Mouse (Mus musculus) mesoderm, embryonic 11.5 days (tissue): ENCODE measurements around the gene Txlnb.
A peak's percentile ranks its signal among the peaks of the same experiment; 100 is the strongest.
"Not testable (repeated sequence)": the region's sequence is repeated elsewhere in the genome, so short reads cannot be mapped to it uniquely, and the experiment has no call there.

Experiments used
- DNase-seq: peaks from one replicate; pipeline ENCODE4 v3.0.0-alpha.2; 2012; ENCODE audit warnings: low read depth, low spot score

Gene Txlnb

GRCm38 (mm10) chr10:17820422-17820821, 24.4 kb downstream of the Txlnb start:
- not testable (repeated sequence) for DNase-seq

DNA sequence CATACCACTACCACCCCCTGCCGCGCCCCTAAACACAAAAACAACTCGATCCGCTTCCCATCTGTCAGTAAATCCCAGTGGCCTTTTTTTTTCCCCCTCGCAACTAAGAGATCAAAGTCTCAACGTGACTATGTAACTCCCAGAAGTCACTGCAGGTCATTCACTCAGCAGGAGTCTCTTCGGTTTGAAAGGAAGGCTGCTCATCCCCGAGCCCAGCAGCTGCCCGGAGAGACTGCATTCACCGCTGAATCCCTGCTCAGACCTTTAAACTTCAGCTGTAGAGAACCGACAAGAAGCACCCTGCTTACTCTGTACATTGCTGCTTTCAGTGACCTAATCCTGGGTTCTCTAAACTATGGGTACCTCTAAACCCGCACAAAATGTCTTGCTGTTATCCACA, 31.4 kb downstream of the Txlnb start:
- DNase-seq: peak; percentile 60

DNA sequence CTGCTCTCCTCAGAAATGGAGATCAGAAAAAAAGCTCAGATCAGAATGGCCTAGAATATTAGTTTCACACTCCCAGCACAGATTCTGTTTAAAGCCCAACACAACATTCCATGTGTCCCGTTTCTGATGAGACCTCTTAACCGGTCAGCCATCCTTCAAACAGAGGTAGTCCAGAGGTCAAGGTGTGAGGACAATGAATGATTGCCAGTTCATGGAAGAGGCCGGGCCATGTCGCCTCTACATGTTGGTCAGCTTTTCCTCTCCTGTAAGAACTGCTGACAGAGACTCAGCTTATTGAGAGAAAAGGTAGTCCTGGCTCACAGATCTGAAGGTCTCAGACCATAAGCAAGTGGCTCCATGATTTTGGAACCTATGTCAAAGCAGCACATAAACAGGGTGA, 33.2 kb downstream of the Txlnb start:
- no peak for DNase-seq

DNA sequence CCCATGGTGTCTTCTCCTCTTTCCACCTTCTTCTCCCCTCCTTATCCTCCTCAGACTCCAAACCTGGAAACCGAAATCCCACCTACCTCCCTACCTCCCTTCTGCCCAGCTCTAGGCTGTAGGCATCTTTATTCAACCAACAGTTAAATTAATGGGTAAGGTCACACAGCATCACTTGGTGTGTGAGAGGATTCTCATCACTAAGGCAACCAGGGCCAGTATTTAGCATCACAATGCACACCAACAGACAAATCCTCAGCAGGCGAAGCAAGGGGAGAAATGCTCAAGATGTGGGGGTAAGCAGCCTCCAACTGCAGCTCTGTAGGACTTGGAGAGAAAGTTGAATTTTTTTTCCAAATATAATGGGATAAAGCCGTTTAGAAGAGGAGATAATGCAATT, 35.0 kb downstream of the Txlnb start:
- DNase-seq: peak; percentile 21

DNA sequence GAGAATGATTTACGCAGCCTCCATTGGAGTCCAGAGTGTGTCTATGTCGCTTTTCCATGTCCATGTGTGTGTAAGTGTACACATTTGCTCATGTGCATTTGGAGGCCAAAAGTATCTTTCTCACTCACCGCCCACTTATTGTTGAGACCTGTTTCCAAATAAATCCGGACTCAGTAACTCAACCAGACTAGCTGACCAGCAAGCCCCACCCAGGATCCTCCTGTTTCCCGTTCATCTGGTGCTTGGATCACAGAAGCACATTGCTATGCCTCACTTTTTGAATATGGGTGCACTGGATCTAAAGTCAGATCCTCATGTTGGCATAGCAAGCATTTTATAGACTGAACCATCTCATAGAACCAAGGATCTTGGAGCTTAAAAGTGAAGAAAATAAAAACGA, 39.0 kb downstream of the Txlnb start:
- DNase-seq: no peak

GRCm38 (mm10) chr10:17836275-17836674, 40.2 kb downstream of the Txlnb start:
- no peak for DNase-seq

DNA sequence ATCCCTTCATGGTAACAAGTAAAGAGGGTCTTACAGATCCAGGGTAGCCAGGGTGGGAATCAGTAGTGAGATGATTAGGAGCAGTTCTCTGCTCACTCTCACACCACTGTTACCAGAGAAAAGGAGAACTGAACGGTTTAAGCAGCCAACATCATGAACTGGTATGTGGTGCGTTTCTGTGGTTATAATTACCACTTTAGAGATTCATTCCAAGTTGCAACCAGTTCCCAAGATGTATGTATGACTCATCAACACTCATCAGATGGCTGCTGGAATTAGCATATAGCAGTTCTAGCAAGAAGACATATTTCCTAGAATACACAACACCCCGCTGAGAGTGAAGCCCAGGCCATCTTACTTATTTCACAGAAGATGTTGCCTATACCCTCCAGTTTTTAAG, 46.0 kb downstream of the Txlnb start:
- DNase-seq: no peak

DNA sequence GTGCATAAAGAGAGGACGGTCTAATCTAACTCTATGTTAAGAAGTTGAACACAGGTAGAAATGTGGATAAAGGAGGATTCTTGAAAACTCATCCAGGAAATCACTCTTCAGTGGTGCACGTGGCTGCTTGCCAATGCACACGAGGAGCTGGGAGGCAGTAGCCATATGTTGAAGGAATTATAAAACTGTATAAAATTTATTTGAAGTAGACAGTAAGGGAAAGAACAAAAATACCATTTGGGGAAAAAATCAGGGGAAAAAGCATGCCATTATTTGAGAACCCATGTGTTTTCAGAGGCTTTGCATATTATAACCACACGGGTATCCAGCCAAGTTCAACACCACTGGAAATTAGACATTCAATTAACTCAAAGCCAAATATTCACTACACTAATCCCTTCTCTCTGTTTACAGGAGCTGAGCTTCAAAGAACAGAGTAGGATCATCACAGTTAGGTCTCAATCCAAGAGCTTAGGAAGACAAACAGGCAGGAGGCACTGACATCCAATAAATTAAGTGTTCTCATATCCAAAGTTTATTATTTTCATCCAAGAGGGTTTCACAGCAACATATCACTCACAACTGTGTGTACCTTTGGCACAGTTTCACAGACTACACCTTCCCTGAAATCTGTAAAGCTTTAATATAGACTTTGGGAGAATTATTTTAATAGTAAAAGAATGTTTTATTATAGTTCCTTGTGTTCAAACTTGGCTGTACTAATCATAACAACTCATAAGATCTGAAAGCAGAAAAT, 48.9 kb downstream of the Txlnb start:
- no peak for DNase-seq

DNA sequence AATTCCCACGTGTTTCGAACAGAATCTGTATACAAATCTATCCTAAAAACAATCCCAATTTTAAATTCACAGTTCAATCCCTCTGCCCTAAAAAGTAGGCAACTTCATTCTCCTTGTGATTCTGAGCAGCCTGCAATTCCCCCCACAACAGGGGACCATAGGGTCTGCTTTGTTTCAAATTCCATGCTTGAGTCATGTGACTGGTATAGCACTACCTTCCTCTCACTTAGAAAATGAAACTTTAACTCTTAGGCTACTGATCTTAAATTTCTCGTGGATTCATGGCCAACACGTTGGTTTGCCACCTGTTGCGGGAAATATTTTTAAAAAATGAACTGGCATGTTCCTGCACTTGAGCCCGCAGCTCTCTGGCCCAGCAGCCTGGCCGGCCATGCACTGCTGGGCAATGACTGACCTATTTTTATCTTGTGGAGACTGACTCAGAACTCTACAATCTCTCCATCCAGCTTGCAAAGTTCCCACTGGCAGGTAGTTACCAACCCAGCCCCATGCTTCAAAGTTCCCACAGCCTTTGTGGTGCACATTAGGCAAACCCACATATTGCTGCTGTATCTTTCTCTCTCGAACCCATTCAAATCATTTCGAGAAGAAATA, 61.7 kb downstream of the Txlnb start:
- DNase-seq: no peak

DNA sequence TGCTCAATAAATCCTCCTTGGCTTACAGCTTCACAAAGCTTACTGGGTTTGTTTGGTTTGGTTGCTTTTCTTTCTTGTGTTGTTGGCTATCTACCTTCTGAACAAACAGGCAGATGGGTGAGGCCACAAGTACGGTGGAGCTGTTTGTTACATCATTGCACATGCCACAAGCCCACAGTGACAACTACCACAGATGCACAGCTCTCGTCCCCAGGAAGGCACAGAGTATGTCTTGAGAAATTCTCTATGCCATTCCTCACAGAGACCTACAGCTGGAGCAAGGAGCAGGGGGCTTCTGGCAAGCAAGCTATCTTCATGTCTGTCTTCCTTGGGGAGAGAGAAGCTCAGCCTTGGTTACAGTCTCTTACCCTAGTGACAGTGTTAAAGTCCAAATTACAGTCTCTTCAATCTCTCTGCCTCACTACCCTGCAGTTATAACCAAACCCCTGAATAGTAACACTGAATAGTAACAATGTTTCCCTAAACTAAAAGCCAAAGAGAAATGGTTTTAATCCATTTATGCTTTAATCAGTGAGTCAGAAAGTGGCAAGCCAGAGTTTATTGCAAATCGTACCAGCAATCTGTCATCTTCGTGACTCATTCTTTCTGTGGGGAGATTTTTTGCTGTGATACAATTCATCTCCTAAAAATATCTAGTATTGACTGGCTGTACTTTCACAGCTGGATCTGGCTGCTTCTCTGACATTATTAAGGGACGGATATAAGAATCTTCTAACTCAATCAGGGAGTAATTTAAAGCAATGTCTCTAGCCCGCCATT, 64.9 kb downstream of the Txlnb start:
- no peak for DNase-seq

DNA sequence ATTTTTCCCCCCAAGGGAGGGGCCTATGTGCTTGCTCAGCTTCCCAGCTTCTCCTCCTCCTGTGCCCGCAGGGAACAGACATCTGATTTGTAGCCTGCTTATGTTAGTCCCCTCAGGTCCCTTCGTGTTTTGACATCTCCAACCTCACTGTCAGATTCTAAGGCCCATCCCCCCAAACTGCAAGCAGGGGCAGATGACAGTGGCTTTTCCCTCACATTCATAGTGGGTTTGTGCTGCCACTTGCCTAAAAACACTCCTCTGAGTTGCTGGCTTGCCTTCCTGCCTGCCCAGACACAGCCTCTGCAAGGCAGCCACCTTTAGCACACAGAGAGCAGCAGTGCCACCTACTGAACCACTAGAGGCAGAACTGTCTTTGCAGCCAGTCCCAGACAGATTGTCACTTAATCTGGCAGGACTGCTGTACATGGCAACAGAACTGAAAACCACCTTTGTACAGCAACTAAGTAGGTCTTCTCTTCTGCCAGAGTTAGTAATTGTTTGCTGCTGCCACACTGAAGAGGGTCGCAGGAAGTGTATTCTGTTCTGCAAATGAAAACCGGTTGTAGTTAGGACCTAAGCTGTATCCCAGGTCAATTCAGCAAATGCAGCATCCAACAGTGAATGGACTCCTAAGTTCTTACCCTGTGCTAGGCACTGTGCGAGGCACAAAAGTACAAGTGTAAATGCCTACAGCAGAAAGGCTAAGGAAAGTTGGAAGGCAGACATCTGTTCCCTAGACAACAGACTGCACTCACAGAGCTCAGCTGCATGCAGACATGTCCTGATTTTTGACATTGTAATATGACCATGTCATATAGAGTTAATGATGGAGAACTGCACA, 74.0 kb downstream of the Txlnb start:
- DNase-seq: peak; percentile 56

GRCm38 (mm10) chr10:17878002-17878919, 82.2 kb downstream of the Txlnb start:
- peak; percentile 8 for DNase-seq

DNA sequence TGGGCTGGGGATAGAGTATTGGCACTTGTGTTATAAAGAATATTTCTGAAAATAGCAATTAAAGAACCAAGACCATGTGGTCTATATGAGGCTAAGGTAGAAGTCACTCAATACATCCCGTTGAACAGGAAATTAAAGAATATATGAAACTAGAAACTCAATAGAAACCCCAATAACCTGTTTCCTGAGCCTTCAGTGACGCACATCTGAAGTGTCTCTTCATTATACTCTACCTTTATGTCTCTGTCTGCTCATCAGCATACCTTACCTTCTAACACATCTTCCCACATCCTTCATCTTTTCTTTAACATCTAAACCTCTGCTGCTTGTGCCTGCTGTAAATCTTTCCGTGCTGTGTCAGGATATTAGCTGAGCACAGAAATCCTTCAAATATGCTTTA, 84.0 kb downstream of the Txlnb start:
- no peak for DNase-seq

- DNase-seq: no peak
These were observed 84.7 kb downstream of the Txlnb start for GRCm38 (mm10) chr10:17880724-17881123.
